Mouse (Mus musculus): Measurements from ENCODE around the gene Itpr2.

GRCm38 (mm10) chr6:146313396-146313795 lies 188.6 kb downstream of the Itpr2 start:
- TF ChIP-seq POLR2A (IDR thresholded peaks at IDR 0.05; ENCODE audit: borderline replicate concordance, extremely low read depth, low read depth, low read length) (no peak), CTCF (IDR thresholded peaks at IDR 0.05; ENCODE audit: insufficient read depth, low read length) (no peak)
